Mouse (Mus musculus): ENCODE measurements around the gene Col7a1. TPM values are rescaled to one million over a fixed set of nuclear protein-coding genes. Genes with fewer than 3 reads are reported as not detected.
A peak's percentile ranks its signal among the peaks of the same experiment; 100 is the strongest.

Gene Col7a1
- polyA plus RNA-seq, 1 experiment from 2014 or later = 3.6 TPM

DNA sequence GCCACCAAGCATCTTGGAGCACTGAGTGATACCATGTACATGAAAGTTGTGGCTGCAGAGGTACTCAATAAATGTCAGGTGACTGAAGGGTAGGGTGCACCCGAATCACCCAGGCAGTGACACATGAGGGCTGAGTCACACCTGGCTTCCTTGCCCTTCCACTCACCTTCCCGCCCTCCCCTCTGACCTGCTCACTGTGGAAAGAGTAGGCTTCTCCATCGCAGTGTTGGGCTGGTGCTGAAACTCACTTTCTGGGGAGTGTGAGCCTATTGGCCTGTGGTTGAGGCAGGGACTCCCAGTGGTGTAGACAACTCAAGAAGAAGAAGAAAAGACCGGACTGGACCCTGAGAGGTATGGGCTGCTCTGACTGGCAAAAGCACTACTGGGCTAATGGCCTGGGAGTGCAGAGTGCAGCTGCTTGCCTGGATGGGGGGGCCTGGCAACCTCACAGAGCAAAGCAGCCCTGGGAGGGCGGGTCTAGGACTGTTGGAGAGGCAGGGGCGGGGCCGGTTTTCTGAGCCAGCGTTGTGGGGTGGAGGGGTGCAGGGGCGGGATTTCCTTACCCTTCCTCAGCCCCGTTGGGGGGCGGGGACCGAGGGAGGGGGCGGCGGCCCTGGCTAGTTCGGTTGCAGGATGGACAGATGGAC, 34.4 kb downstream of the Col7a1 start:
- H3K4me1 ChIP-seq = peaks cover 18% of the 10 kb centered on the region
- H3K4me2 ChIP-seq (replicated peaks) = no peak overlapping the region
- no peaks in the 10 kb centered on the region for H3K27me3 ChIP-seq
- no peaks in the 10 kb centered on the region for H3K36me3 ChIP-seq
- no peak overlapping the region for H3K27ac ChIP-seq (replicated peaks)
- no peaks in the 10 kb centered on the region for H3K9me3 ChIP-seq
- H3K9ac ChIP-seq (replicated peaks) = no peak overlapping the region
- WGBS = 23% methylated on average over 14 of the region's 15 CpGs
- no peak overlapping the region for H3K4me3 ChIP-seq
- no peak for ATAC-seq (ENCODE audit: low FRiP score, low read depth)

DNA sequence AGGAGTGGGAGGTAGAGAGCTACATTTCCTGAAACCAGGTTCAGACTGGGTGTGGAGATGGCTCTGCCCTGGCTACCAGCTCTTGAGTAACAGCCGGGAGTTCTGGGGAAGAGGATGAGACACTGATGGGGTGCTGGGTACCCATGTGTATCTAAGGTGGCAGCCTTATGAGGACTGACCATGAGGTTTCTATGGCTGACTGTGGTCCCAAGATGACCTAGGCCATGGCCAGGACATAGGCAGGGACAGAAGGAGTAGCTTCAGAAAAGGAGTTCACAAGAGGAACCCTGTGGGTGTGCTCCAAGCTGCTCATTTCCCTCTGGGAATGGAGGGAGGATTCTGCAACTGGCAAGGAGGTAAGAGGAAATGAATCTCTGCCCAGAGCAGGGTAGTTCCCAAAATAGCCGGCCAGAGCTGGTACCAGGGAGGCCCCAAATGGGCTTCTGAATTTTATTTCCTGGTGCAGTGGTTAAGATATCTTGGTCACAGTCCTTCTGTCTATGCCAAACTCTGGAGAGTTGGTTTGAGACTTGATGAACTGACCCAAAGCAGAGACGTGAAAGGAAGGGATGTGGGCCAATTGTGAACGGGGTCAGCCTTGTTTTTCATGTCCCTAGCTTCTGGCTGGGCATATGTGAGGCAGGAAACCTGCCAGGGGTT, 36.5 kb downstream of the Col7a1 start:
- Histone ChIP-seq H3K9me3 (no peaks in the 10 kb centered on the region), H3K27me3 (no peaks in the 10 kb centered on the region), H3K4me1 (peaks cover 18% of the 10 kb centered on the region), H3K9ac (replicated peaks) (no peak overlapping the region), H3K36me3 (no peaks in the 10 kb centered on the region; the same call in 1 of the 2 replicates), H3K4me2 (replicated peaks) (no peak overlapping the region), H3K27ac (replicated peaks) (no peak overlapping the region), H3K4me3 (no peak overlapping the region)
- 76% methylated on average over 4 of the region's 4 CpGs for WGBS
- ATAC-seq (ENCODE audit: low FRiP score, low read depth) = no peak

DNA sequence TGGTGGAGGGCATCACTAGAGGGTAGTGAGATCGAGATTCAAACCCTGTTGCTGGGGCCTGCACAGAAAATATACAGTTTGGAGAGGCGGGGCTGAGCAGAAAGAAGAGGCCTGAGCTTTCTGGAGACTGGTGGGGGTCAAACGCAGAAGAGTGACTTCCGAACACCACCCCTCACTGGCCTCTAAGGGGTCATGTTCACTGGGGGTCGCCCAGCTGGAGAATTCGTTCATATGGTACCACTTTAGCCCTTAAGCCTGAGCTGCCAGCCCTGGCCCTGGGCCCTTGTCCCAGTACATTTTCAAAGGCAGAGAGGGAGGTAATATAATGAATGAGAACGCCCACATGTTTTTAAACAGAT, 37.1 kb downstream of the Col7a1 start:
- WGBS = 79% methylated on average over 7 of the region's 7 CpGs
- Histone ChIP-seq H3K9ac (replicated peaks) (no peak overlapping the region), H3K4me1 (peaks cover 20% of the 10 kb centered on the region), H3K27me3 (no peaks in the 10 kb centered on the region), H3K27ac (replicated peaks) (no peak overlapping the region), H3K36me3 (no peaks in the 10 kb centered on the region; the same call in 1 of the 2 replicates), H3K4me3 (no peak overlapping the region), H3K9me3 (no peaks in the 10 kb centered on the region), H3K4me2 (replicated peaks) (no peak overlapping the region)
- ATAC-seq (ENCODE audit: low FRiP score, low read depth) = no peak

DNA sequence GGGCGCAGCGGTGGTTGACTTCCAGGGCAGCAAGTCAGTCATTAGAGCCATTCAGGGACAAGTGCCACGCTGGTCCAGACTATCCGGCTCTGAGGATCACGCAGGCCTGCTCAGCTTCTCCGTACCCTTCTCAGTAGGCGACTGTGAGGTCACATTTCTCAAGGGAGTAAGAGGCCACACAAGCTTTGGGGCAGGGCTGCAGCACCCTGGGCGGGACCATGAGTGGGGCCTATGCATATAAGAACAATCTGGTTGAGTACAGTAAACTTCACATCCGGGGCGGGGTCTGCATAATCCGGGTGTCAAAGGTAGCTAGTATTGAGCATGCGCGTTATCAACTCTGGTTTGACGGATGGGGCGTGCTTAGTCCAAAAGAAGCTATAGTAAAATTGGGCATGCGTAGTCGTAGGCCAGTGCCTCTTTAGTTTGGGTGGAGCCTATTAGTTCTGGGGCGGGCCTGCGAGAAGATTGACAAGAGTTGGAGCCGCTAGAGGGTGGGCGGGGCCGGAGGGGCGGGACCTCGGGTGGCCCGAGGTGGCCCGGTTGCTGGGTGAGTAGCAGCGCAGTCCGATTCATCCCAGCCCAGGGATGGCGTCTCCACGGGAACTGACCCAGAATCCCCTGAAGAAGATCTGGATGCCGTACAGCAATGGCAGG, 38.2 kb downstream of the Col7a1 start, which contains the start of gene Pfkfb4:
Gene Pfkfb4, plus strand, starts transcription at position 351 of the 657 bp plus-strand sequence.
- H3K4me2 ChIP-seq (replicated peaks) = peak within 1 kb of the TSS; percentile 64
- H3K4me3 ChIP-seq = peak within 1 kb of the TSS; percentile 50
- H3K27ac ChIP-seq (replicated peaks) = peak within 1 kb of the TSS; percentile 58
- H3K36me3 ChIP-seq = no peaks in the 10 kb centered on the region; the same call in 1 of the 2 replicates
- WGBS = 1% methylated on average over 31 of the region's 31 CpGs
- peak; percentile 95 for ATAC-seq (ENCODE audit: low FRiP score, low read depth)
- peaks cover 25% of the 10 kb centered on the region for H3K4me1 ChIP-seq
- no peaks in the 10 kb centered on the region for H3K9me3 ChIP-seq
- peak within 1 kb of the TSS; percentile 56 for H3K9ac ChIP-seq (replicated peaks)
- H3K27me3 ChIP-seq = no peaks in the 10 kb centered on the region

DNA sequence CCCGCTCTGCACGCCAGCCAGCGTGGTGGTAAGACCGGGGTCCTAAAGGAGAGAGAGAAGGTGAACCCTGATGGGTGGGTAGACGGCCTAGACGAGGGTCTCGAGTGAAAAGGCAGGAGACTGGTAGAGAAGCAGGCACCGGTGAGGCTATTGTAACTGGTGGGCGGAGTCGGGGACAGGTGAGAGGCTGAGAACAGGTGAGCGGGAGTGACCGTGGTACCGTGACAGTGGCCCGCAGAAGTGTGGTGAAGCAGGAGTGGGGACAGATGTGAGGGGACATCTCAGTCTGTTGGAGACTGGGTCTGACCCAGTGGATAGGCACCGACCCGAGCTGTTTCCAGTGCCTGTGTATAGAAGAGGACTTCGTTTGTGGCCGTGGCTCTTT, 38.7 kb downstream of the Col7a1 start:
- Histone ChIP-seq H3K9ac (replicated peaks) (peak overlapping the region; percentile 56), H3K9me3 (no peaks in the 10 kb centered on the region), H3K36me3 (no peaks in the 10 kb centered on the region; the same call in 1 of the 2 replicates), H3K27ac (replicated peaks) (peak overlapping the region; percentile 58), H3K4me3 (peak overlapping the region; percentile 50), H3K4me1 (peaks cover 25% of the 10 kb centered on the region), H3K27me3 (no peaks in the 10 kb centered on the region), H3K4me2 (replicated peaks) (peak overlapping the region; percentile 64)
- 10% methylated on average over 18 of the region's 18 CpGs for WGBS
- ATAC-seq (ENCODE audit: low FRiP score, low read depth) = no peak; the same call in 1 of the 2 replicates

DNA sequence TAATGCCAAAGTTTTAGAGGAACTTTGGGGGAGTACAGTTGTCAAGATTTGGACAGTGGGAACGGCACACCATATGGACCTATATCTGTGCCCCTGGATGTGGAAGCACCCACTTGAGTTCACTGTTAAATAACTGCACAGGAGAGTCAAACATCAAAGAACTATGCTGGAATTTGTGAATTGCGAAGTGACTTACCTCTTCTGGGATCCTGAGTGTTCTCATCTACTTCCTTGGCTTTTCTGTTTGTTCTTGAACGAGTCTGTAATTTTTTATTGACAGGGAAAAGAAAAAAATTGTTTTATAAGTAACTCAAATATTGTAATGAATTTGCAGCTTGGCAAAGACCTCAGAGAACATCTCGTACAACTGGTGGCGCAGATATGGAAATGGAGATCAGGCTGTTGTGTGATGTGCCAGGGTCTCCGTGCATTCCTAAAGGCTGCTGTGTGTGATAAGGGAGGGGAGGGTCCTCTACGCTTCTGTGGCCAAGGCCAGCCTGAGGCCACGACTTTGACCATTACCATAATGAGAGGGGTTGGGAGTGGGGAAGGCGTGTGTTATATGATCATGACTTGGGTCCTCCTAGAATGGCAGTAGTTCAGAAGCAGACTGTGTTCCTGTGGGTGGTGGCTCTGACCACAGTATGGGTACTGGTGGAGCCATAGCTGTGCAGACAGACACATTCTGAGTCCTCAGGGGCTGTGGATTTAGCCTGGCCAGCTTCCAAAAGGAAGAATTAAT, 39.4 kb downstream of the Col7a1 start:
- Histone ChIP-seq H3K4me1 (peaks cover 24% of the 10 kb centered on the region), H3K27ac (replicated peaks) (no peak overlapping the region), H3K4me2 (replicated peaks) (peak overlapping the region; percentile 64), H3K9ac (replicated peaks) (peak overlapping the region; percentile 56; the same call in 1 of the 2 replicates), H3K36me3 (no peaks in the 10 kb centered on the region; the same call in 1 of the 2 replicates), H3K27me3 (no peaks in the 10 kb centered on the region), H3K9me3 (no peaks in the 10 kb centered on the region), H3K4me3 (peak overlapping the region; percentile 50)
- 85% methylated on average over 9 of the region's 9 CpGs for WGBS
- ATAC-seq (ENCODE audit: low FRiP score, low read depth) = no peak

DNA sequence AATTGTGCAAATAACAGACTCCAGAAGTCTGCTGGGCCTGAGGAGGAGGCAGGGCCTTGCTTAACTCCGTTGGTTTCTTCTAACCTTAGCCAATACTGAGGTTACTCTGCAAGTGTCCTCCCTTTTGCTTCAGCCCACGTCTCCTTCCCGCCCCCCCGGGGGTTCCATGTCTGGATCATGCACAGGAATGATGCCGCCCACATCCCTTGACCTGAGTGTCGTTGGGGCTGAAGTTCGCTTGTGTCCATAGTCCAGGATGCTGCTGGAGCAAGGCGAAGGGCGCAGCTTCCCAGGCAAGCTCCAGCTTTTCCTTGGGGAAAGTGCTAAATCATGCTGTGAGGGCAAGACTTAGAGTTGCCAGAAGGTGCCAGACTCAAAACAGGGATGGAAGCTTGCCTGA, 43.0 kb downstream of the Col7a1 start:
- Histone ChIP-seq H3K9me3 (no peaks in the 10 kb centered on the region), H3K9ac (replicated peaks) (no peak overlapping the region), H3K4me3 (no peak overlapping the region), H3K36me3 (no peaks in the 10 kb centered on the region; the same call in 1 of the 2 replicates), H3K4me1 (peaks cover 14% of the 10 kb centered on the region; the same call in 1 of the 2 replicates), H3K27ac (replicated peaks) (no peak overlapping the region), H3K4me2 (replicated peaks) (no peak overlapping the region), H3K27me3 (no peaks in the 10 kb centered on the region)
- ATAC-seq (ENCODE audit: low FRiP score, low read depth) = no peak
- WGBS = 82% methylated on average over 9 of the region's 9 CpGs

DNA sequence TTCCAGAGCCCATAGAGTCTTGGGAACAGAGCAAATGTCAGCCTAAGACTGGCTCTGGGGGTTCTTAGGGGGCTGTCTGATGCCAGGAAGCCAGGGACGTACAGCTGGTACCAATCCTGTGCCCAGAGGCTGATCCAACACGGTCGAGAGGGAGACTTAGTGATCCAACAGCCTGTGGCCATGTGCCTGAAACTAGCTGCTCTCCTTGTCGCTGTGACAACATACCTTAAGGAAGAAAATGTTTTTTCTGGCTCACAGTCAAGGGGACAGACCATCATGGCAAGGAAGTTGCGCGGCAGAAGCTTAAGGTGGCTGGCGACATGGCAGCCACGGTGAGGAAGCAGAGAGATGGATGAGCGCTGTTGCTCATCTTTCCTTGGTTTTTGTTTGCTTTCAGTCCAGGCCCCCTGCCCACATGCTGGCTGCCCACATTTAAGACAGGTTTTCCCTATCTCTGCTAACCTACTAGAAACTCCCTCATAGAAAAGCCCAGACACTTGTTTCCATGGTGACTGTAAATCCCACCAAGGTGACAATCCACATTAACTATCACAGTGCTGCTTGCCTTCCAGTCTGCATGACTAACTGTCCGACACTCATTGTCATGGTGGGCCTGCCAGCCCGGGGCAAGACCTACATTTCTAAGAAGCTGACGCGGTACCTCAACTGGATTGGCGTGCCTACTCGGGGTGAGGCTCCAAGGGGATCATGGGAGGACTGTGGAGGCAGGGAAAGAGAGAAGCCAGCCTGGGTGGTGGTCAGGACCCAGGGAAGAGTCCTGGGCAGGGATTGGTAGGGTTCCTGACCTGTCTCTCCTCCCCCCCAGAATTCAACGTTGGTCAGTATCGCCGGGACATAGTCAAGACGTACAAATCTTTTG, 45.1 kb downstream of the Col7a1 start:
- H3K9me3 ChIP-seq = no peaks in the 10 kb centered on the region
- H3K27ac ChIP-seq (replicated peaks) = no peak overlapping the region
- H3K4me1 ChIP-seq = peaks cover 7% of the 10 kb centered on the region; the same call in 1 of the 2 replicates
- WGBS = 83% methylated on average over 19 of the region's 19 CpGs
- no peaks in the 10 kb centered on the region; the same call in 1 of the 2 replicates for H3K36me3 ChIP-seq
- H3K4me2 ChIP-seq (replicated peaks) = no peak overlapping the region
- ATAC-seq (ENCODE audit: low FRiP score, low read depth) = no peak
- no peak overlapping the region for H3K9ac ChIP-seq (replicated peaks)
- H3K4me3 ChIP-seq = no peak overlapping the region
- H3K27me3 ChIP-seq = no peaks in the 10 kb centered on the region

DNA sequence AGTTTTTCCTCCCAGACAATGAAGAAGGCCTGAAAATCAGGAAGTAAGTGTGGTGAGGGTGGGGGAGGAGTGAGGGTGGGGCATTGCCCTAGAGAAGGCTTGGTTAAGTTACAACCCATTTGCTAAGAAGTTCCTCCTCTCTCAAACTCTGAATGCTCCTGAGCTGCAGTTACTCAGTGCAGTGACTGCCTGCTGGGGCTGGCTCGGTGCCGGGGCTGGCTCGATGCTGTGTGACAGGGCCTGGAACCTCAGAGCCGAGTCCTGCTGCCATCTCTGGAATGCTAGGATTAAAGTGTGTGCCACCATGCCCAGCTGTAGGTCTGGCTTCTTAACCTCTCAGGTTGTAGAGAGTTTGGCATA, 45.8 kb downstream of the Col7a1 start:
- H3K36me3 ChIP-seq = no peaks in the 10 kb centered on the region; the same call in 1 of the 2 replicates
- H3K27me3 ChIP-seq = no peaks in the 10 kb centered on the region
- H3K4me3 ChIP-seq = no peak overlapping the region
- H3K4me1 ChIP-seq = peaks cover 7% of the 10 kb centered on the region; the same call in 1 of the 2 replicates
- 78% methylated on average over 4 of the region's 4 CpGs for WGBS
- no peaks in the 10 kb centered on the region for H3K9me3 ChIP-seq
- no peak overlapping the region for H3K4me2 ChIP-seq (replicated peaks)
- H3K9ac ChIP-seq (replicated peaks) = no peak overlapping the region
- no peak for ATAC-seq (ENCODE audit: low FRiP score, low read depth)
- no peak overlapping the region for H3K27ac ChIP-seq (replicated peaks)

DNA sequence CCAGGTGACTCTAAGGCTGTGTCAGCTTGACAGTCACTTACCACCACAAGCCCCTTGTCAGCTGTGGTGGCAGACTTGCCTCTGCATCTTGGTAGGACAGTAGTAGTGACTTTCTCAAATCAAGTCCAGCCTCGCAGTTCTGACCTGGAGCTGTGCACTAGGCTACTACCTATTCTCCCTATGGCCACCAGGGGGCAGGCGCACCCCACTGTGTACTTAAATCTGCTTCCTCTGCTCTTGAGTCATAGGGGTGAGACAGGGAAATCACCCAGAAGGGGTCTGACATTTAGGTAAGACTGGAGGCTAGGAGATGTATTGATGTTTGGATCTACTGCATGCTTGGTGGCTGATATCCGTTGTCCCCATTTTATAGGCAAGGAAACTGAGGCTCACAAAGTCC, 47.3 kb downstream of the Col7a1 start:
- Histone ChIP-seq H3K9me3 (no peaks in the 10 kb centered on the region), H3K27me3 (no peaks in the 10 kb centered on the region), H3K4me2 (replicated peaks) (no peak overlapping the region), H3K27ac (replicated peaks) (no peak overlapping the region), H3K4me1 (peaks cover 2% of the 10 kb centered on the region; the same call in 1 of the 2 replicates), H3K4me3 (no peak overlapping the region), H3K9ac (replicated peaks) (no peak overlapping the region), H3K36me3 (no peaks in the 10 kb centered on the region)
- ATAC-seq (ENCODE audit: low FRiP score, low read depth) = peak; percentile 38; the same call in 1 of the 2 replicates
- WGBS = 14% methylated on average over 3 of the region's 3 CpGs

DNA sequence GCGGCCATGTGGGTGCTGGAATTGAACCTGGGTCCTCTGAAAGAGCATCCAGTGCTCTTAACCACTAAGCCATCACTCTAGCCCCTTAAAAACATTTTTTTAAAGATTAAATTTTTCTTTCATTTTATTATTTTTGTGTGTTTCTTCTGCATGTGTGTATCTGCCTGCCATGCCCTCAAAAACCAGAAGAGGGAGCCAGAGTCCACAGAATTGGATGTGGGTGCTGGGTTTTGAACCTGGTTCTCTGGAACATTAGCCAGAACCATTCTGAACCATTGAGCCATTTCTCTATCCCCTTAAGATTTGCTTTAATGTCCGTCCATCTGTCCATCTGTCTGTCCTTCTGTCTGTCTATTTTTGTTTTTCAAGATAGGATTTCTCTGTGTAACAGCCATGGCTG, 49.8 kb downstream of the Col7a1 start:
- Histone ChIP-seq H3K4me3 (no peak overlapping the region), H3K27me3 (no peaks in the 10 kb centered on the region), H3K27ac (replicated peaks) (no peak overlapping the region), H3K9me3 (no peaks in the 10 kb centered on the region), H3K9ac (replicated peaks) (no peak overlapping the region), H3K4me2 (replicated peaks) (no peak overlapping the region), H3K4me1 (no peaks in the 10 kb centered on the region; the same call in 1 of the 2 replicates), H3K36me3 (no peaks in the 10 kb centered on the region)
- 47% methylated on average over 2 of the region's 2 CpGs for WGBS
- ATAC-seq (ENCODE audit: low FRiP score, low read depth) = no peak

Measured in midbrain, embryonic 12.5 days (tissue).